Mouse (Mus musculus): ENCODE measurements at regions not wholly inside any gene's neighbourhood (a gene's known extent, or its start where the extent isn't known, plus 50 kb on each side); places are given as distances from the start of the nearest gene placed in this dataset.

DNA sequence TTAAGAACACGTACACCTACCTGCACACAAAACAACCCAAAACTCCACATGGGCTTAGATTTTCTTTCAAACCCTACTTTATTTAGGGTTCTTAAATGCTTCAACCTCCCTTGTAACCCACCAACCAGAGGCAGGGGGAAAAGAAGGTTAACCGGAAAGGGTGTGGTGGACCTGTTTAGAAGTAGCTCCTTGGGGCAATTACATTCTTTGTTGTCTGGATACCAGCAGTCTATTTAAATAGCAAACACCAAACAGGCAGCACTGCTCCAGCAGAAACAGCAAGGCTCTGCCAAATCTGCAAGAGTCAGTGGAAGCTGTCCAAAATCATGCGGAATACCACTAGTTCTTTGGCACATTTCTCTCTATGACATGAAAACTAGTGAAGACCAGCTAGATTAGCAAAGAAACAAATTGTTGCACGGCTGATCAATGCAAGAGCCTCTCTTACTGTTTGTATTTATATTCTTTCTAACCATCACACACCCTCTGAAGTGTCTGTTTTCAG, 490.3 kb downstream of the Rapgef2 start:
- no peak for ATAC-seq (replicated peaks; ENCODE audit: poor library complexity, severe bottlenecking)

DNA sequence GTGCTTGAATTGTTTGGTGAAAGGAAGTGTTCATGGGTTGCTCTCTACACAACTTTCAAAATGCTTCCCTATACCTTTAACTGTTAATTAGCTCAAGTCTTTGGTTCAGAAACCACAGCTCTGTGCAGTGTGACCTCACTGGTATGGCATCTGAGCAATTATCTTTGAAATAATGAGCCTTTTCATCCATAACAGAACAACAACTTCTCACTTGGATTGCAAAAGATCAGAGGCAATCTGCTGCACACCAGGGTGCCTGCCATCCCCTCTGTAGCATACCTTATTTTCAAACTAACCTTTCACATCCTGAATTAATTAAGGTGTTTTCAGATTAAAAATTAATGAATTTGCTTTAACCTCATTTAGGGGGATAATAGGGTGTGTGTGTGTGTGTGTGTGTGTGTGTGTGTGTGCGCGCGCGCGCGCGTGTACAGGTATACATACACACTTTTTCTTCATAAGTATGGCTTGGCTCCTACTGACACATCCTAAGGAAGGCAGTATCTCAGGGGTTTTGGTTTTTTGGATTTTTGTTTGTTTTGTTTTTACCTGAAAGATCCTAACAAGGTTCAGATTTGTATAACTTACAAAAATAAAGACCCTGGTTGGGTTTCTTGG, 493.8 kb downstream of the Rapgef2 start:
- ATAC-seq (replicated peaks; ENCODE audit: poor library complexity, severe bottlenecking) = no peak

DNA sequence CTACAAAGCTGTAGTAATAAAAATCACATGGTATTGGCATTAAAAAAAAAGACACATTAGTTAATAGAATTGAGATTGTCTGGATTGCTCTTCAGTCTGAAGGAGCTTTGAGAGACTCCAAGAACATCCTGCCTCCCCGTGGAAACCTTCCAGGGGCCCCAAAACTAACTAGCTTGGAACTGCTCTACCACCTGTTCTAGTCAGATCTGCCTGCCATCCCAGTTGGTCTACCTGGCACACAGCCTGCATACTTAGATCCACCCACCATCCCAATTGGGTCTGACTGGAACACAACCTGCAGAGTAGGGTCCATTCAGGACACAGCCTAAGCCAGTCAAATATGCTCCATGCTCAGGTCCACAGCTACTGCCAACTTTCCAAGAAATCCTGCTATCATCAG, 503.6 kb downstream of the Rapgef2 start:
- no peak for ATAC-seq (replicated peaks; ENCODE audit: poor library complexity, severe bottlenecking)

DNA sequence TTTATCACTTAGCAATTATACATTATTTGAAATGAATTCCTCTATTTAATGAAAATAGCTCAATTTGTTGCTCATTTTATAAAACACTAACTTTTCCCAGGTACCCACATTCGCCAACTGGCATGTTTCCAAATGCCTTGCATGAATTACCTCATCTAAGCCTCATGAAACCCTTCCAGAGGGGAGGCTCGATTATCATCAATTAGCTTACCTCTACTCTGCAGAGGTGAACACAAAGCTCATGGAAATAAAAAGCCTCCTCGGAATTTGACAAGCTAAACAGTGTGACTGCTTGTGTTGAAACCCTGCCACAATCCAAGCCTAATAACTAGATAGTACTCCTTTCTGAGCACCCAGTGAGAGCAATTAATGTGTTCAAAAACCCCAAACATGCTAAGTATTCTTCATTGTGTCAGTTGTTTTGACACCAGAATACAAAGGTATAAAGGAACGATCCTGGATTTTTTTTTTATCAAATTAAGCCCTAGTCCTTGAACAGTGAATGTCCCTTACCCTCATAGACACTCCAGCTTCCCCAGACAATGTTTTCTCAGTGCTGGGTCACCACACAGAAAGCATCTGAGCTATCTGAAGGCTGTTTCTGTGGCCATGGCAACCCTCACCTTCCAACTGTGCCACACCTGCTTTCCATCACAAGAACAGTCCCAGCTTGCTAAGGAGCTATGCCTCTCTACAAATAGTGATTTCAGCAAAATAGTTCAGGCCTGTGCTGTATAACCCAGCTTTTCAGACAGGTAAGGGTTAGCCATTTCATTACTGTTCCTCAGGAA, 530.4 kb downstream of the Rapgef2 start:
- ATAC-seq (replicated peaks; ENCODE audit: poor library complexity, severe bottlenecking) = no peak

DNA sequence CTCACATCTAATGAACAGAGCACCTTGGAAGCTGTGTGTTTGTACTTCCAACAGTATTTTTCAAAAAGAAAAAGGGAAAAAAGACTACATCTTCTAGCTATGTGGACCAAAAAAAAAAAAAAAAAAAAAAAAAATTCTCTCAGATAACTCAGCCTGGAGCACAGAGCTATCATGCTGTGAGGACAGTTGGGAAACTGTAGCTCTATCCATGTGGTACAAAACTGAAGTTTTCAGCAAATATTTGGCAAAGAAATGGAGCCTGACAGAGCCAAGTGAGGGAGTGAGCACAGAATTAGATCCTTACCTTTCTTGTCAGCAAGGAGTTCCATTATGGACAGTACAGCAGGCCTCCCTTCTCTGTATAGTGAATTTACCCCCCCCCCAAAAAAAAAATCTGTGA, 550.2 kb downstream of the Rapgef2 start:
- no peak for ATAC-seq (replicated peaks; ENCODE audit: poor library complexity, severe bottlenecking)

DNA sequence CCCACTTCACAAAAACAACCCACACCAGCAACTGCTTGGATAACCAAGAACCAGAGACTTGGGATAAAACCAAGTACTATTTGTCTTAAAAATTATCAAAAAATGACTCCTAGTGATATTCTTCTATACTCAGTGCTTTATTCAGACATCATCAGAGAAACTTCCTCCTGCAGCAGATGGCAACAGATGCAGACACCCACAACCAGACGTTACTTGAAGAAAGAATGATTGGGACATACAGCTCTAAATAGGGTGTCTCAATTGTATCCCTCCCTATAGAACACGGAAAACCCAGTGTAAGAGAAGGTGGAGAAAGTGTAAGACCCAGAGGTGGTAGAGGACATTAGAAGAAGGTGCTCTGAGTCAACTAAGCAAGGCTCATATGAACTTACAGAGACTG, 569.6 kb downstream of the Rapgef2 start:
- no peak for ATAC-seq (replicated peaks; ENCODE audit: poor library complexity, severe bottlenecking)

DNA sequence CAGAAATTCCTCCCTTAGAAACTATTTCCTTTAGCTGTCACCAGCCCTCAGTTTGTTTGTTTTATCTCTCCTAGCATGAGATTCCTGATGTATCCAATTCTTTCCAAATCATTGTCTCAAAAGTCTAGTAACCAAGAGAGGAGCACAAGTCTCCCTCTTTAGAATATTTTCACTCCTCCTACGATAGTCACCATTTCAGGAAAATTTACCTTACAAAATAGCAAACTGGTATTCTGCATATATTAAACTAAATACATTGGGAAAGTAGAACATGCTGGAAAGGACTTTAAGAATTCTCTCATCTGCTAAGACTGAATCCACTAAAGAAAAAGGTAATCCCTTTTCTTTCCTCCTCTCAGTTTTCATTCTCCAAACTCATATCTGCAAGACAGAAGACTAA, 578.6 kb downstream of the Rapgef2 start:
- no peak for ATAC-seq (replicated peaks; ENCODE audit: poor library complexity, severe bottlenecking)

DNA sequence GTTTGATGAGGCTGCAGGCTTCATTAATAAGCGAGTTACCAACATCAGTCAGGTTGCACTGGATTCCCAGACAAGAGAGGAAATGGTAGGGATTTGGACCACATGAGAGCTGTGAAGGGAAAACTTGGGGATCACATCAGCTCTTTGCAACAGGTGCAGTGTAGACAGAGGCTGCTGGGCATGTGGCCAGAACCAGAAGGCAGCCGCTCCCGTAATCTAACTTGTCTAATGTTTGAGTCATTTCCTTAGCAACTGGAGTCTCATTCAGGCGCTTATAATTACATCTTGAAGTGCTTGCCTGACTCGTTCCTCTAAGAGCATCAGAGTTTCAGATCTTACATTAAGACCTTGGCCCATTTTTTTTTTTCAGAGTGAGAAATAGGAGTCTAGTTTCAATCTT, 587.4 kb downstream of the Rapgef2 start:
- ATAC-seq (replicated peaks; ENCODE audit: poor library complexity, severe bottlenecking) = no peak

DNA sequence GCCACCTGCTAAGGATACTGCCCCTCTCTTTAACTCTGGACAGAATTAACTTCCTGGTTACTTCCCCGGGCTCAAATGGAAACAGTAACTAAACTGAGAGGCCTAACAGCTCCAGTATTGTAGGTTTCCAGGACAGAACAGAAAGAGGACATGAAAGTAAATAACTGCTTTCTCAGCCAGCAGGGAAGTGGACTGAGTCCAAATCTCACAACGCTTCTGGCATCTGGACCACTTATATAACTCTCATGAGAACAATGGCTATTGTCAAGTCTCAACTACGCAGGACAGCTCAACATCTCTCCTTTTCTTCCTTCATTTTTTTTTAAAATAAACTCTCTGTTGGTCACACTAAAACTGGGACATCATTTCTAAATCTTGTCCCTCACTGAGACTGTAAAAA, 594.8 kb downstream of the Rapgef2 start:
- no peak for ATAC-seq (replicated peaks; ENCODE audit: poor library complexity, severe bottlenecking)

DNA sequence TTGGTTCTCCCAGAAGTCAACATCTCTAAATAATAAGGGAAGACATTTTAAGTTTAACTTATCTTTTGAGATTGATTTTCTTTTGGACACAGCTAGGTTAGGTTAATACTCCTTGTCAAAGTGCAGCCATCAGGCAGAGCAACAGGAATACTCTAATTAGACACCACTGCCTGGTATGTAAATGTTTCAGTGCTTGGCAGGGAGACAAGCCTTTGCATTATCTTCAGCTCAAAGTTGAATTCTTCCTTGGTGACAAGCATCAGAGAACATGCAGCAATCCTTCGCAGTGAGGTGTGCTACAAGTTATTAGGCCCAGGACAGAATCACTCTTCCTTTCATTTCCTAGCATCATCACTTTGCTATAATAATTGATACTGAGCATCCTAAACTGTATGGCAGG, 608.7 kb downstream of the Rapgef2 start:
- ATAC-seq (replicated peaks; ENCODE audit: poor library complexity, severe bottlenecking) = no peak

DNA sequence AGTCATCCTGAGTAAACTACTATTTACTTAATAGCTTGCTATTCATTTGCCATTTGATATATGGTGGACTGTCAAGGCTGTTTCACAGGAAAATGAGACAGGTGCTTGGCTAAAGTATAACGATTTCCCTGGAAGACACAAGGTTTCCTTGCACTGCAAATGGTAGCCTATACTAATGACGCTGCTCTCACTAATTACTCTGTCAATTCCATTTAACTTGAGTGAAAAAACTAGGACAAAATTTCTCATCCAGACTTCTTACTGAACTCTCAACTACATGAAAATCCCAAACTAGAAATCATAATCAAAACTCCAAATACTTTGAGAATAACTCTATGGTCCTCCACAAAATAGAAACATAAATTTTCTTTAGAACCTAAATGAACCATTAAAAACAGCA, 609.5 kb downstream of the Rapgef2 start:
- ATAC-seq (replicated peaks; ENCODE audit: poor library complexity, severe bottlenecking) = no peak

DNA sequence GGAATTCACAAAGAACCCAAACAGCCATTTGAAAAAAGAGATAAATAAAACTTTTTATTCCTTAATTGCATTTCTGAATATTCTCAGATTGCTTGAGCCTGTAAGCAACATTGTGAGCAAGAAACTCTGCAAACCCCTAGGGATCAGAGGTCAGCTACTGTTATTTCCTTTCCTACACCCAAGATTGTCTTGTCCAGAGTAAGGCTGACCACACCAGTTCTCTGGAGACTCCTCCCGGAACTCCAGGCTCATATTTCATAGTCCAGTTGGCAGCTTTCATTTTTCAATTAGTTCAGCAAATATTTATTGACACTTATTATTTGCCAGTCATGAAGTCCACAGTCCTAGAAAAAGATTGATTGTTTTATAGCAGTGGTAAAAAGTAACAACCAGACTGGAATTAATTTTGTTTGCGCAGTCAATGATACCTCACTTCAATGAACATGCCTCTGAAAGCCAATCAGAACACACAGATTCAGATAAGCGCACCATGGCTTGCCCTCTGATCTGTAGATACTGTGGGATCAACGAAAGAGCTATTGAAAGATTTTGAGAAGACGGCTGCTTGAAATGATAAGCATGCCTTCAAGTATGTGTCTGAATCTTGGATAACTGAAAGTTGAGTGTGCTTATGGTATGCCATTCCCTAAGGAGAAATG, 611.7 kb downstream of the Rapgef2 start:
- ATAC-seq (replicated peaks; ENCODE audit: poor library complexity, severe bottlenecking) = no peak

DNA sequence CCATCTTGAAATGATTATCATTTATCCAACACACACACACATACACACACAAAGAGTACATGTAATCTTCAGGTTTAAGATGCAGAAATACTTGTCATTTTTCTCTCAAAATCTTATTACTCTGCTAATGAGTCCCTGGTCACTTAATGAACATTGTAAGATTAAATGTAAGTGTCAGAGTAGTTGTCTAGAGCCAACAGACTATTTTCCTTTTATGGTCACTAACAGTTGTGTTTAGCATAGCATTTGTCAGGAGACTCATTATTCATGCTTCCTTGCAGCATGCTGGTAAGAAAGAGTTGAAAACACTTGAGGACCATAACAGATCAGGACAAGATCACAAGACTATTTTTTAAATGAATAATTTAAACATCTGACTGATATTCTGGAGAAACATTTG, 618.3 kb downstream of the Rapgef2 start:
- ATAC-seq (replicated peaks; ENCODE audit: poor library complexity, severe bottlenecking) = no peak

DNA sequence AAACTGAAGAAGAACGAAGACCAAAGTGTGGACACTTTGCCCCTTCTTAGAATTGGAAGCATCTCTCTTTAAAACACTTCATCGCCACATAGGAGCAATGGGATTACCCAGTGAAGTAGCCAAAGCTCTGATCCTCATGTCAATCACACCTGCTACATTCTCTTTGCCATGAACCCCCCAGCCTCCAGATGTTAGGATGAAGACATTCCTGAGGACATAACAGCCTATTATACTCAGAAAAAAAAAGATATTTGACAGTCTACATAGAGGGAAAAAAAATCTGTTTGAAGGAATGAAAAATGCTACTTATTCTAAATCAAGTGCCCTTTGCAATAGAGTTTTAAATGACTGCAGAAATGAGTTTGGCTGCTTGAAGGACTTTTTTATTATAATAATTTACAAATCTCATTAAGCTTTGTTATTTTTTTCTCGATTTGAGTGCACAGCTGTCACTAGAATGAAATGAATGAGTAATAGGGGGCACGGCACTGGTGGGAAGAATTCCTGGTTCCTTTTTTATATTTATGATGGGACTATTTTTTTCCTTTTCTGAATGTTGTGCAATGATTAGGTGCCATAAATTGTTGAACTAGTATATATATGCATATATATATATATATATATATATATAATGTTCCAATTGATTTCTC, 618.8 kb downstream of the Rapgef2 start:
- no peak for ATAC-seq (replicated peaks; ENCODE audit: poor library complexity, severe bottlenecking)

DNA sequence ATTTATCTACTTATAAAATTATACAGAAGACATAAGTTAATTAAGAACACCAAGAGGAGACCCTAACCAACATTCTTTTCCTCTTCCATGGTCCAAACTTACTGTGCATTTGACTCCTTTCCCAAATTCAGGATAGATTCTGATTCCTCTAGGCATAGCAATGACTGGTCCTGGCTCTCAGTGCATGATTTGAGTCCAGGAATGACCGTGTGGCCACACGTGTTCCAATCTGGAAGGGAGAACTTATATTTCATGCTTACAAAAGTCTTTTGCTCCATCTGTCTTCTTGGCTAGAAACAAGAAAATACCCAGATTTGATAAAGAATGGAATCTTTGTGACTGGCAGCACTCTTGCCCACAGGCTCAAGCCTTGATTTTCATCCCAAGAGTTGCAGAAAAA, 638.2 kb downstream of the Rapgef2 start:
- no peak for ATAC-seq (replicated peaks; ENCODE audit: poor library complexity, severe bottlenecking)

DNA sequence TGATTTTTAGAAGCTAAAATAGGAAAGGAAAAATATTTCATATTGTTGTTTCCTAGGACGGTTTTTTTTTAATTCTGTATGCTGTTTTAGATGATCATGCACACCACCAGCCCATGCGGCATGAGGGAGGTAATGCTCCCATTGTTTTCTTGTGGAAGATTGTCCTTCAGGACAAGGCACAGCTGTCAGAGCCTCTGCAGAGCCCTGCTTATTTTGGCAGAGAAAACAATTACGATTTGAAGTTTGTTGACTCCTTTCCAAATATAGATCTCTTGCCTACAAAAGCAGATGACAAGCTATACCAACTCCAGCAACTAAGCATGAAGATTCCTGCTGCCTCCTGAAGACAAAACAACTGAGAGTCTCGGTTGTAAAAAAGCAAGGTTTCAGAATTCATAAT, 650.9 kb downstream of the Rapgef2 start:
- no peak for ATAC-seq (replicated peaks; ENCODE audit: poor library complexity, severe bottlenecking)

DNA sequence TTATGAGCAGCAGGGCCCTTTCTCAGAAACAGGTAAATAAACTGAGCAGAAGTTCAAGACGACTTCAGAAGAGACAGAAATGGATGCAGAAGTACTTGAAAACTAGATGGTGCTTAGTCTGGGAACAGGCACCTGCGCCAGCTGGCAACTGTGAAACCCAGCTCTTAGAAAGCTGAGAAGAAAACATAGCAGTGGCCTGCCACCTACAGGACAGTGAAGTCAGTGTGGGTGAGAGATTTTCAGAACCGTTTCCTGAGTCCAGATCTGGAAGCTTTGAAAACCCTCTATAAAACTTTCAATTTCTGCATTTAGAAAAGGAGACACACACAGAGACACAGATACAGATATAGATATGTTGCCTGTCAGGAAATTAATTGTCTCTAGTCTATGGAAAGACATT, 667.4 kb downstream of the Rapgef2 start:
- ATAC-seq (replicated peaks; ENCODE audit: poor library complexity, severe bottlenecking) = no peak

DNA sequence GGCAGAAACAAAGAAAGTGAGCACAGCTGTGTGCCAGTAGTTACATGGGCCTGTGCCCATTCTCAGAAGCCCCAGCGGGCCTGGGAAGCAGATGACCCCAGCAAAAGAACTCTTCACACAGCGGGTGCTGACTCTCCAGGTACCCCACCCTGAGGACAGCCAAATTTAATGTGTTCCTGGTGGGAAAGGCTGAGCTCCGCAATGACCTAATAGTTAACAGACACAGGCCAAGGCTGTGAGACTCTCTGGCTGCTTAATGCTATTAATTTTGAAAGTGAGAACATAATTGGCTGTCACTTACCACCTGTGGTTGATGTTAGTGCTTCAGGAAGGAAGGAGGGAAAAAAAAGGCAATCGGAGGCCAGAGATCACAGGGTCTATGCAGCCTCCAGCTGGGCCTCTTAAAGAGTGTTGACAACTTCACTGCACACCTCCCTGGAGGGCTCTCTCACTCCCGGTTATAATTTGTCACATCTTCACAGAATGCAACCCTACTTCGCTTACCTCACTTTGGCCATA, 691.5 kb downstream of the Rapgef2 start:
- ATAC-seq (replicated peaks; ENCODE audit: poor library complexity, severe bottlenecking) = no peak

DNA sequence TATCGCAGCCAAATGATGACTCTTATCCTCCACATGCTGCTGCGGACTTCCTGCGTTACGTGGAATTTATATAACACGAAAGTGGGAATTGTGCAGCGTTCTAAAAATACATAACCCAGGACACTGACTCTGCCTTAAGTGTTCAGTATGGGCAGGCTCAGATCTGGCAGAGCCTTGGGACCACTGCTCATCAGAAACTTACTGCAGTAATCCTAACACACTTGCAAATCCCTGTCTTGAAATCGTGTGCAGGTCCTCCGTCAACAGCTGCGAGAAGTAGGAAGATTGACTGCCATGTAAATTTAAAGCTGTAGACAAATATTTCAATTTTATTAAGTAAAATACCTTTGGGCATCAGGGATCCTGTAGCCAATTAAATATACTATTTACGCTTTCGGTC, 692.0 kb downstream of the Rapgef2 start:
- no peak for ATAC-seq (replicated peaks; ENCODE audit: poor library complexity, severe bottlenecking)

DNA sequence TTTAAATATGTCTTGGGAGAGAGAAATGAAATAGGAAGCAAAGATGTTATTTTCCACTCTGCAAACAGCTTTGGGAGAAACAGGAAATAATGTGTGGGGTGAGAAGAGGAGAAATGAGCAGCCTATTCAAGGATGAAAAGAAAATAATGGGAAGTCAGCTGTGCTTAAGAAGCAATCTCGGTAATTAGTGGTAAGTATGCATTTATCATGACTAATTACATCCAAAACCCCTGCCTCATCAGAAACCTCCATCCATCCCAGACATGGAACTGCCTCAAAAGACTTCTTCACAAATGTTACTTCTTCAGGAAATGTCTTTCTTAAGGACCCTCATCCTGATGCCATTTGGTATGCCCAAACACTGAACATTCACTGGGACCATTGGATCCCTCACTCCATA, 699.7 kb downstream of the Rapgef2 start:
- no peak for ATAC-seq (replicated peaks; ENCODE audit: poor library complexity, severe bottlenecking)

DNA sequence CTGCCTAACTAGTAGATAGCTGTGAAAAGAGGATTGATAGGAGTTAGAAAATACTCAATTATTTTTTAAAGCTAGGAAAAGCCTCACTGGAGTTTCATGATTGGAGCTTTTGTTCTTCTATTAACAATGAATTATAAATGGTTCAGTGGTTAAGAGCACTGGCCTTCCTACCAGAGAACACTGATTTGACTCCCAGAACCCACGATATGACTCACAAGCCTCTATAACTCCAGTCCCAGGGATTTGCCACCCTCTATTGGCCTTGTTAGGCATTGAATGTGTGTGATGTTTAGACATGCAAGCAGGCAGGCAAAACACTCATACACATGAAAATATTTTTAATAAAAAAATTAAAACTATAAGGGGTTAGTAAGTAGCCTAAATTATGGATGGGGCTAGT, 704.4 kb downstream of the Rapgef2 start:
- no peak for ATAC-seq (replicated peaks; ENCODE audit: poor library complexity, severe bottlenecking)
